14 mouse cellular contexts compared by ENCODE assay signal in genomic region chr3:30510646-30511045, GRCm38 (mm10). TPM values are rescaled to one million over a fixed set of nuclear protein-coding genes. Genes with fewer than 3 reads are reported as not detected.
DNase-seq lines count a peak whose midpoint lies in the region; ATAC-seq and TF ChIP-seq lines count a peak whose summit lies in the region.
"Had no signal": no experiment of that assay in that cellular context is flagged by ENCODE, and none has a peak within 500 bp of the region (broad histone marks: within the 10 kb centered on the region; RNA-seq: fewer than 3 reads in every experiment).

No protein-coding gene starts in this region.

- TF ChIP-seq POLR2A in embryonic fibroblast, embryonic 13.5 days (IDR thresholded peaks at IDR 0.05; ENCODE audit: low read depth, low read length): no peak

- H3K9ac ChIP-seq in heart, embryonic 13.5 days: no peak overlapping the region
- H3K9ac ChIP-seq in lung, embryonic 16.5 days (ENCODE audit: low read length): peak overlapping the region; percentile 88; the same call in 1 of the 2 replicates
- H3K9ac ChIP-seq in neural tube, embryonic 12.5 days: no peak overlapping the region
- H3K9ac ChIP-seq: liver, postnatal 0 days had no signal

- H3K4me2 ChIP-seq in heart, embryonic 13.5 days: peak overlapping the region; percentile 91
- H3K4me2 ChIP-seq in lung, embryonic 16.5 days (ENCODE audit: low read depth, low read length): peak overlapping the region; percentile 77
- H3K4me2 ChIP-seq in neural tube, embryonic 12.5 days (replicated peaks): 0 out of 2 replicates have a peak overlapping the region, but pooled peaks have one; percentile 89

- H3K27me3 ChIP-seq in heart, embryonic 13.5 days (replicated peaks): peaks cover 71% of the 10 kb centered on the region
- H3K27me3 ChIP-seq in lung, embryonic 16.5 days (ENCODE audit: control insufficient read depth, insufficient read depth, low read depth, low read length): peaks cover 8% of the 10 kb centered on the region
- H3K27me3 ChIP-seq in neural tube, embryonic 12.5 days (replicated peaks): peaks cover 70% of the 10 kb centered on the region

- 17% methylated on average over 8 of the region's 8 CpGs for WGBS in heart, embryonic 13.5 days
- 30% methylated on average over 8 of the region's 8 CpGs for WGBS in lung, embryonic 16.5 days
- WGBS in neural tube, embryonic 12.5 days: 2% methylated on average over 8 of the region's 8 CpGs

- intact Hi-C loops in heart, postnatal 25 days (cut with DNase I): loop anchor here (5.0 kb wide), 1 partner anchor 513 kb away; no protein-coding TSS in a partner anchor

- H3K27ac ChIP-seq in heart, embryonic 13.5 days (replicated peaks): no peak overlapping the region
- H3K27ac ChIP-seq in lung, embryonic 16.5 days (ENCODE audit: low read length): peak overlapping the region; percentile 98
- peak overlapping the region; percentile 66; the same call in 1 of the 2 replicates for H3K27ac ChIP-seq in embryonic fibroblast, embryonic 13.5 days (ENCODE audit: insufficient read depth, low read length)
- H3K27ac ChIP-seq in neural tube, embryonic 12.5 days: no peak overlapping the region

- no peak for TF ChIP-seq CTCF in embryonic fibroblast, embryonic 13.5 days (IDR thresholded peaks at IDR 0.05; ENCODE audit: borderline replicate concordance, insufficient read depth, low read length)

- no peaks in the 10 kb centered on the region for H3K36me3 ChIP-seq in heart, embryonic 13.5 days
- H3K36me3 ChIP-seq in lung, embryonic 16.5 days (ENCODE audit: control insufficient read depth, insufficient read depth, low read length): no peaks in the 10 kb centered on the region
- no peaks in the 10 kb centered on the region for H3K36me3 ChIP-seq in neural tube, embryonic 12.5 days

- no peak for DNase-seq in heart, postnatal 25 days (ENCODE audit: low spot score)
- DNase-seq in lung, postnatal 25 days (ENCODE audit: low spot score): no peak
- DNase-seq in right cerebral cortex, adult 2 months (ENCODE audit: low spot score in 2 of 2): no peak
- DNase-seq in thymus, postnatal 4 days: no peak
- DNase-seq: adrenal gland, postnatal 36 days; gastrocnemius, postnatal 25 days; liver, postnatal 0 days; right cerebral cortex, adult 18-20 months had no signal

- H3K4me3 ChIP-seq in heart, embryonic 13.5 days: no peak overlapping the region
- H3K4me3 ChIP-seq in lung, embryonic 16.5 days (ENCODE audit: low read length): peak overlapping the region; percentile 75
- H3K4me3 ChIP-seq in embryonic fibroblast, embryonic 13.5 days (ENCODE audit: insufficient read depth, low read length): no peak overlapping the region
- H3K4me3 ChIP-seq in neural tube, embryonic 12.5 days: no peak overlapping the region
- H3K4me3 ChIP-seq: erythroblast, embryonic 14.5 days had no signal

- no peaks in the 10 kb centered on the region for H3K9me3 ChIP-seq in heart, embryonic 13.5 days
- H3K9me3 ChIP-seq in lung, embryonic 16.5 days (ENCODE audit: control insufficient read depth, low read length): no peaks in the 10 kb centered on the region
- H3K9me3 ChIP-seq in neural tube, embryonic 12.5 days: no peaks in the 10 kb centered on the region

- no peak for ATAC-seq in heart, embryonic 13.5 days (ENCODE audit: extremely low read depth, insufficient number of reproducible peaks, low FRiP score, low TSS enrichment)
- ATAC-seq in lung, embryonic 16.5 days (ENCODE audit: low read depth): no peak
- ATAC-seq in neural tube, embryonic 12.5 days (ENCODE audit: low FRiP score, low read depth): no peak
- ATAC-seq: CD4-positive, CD25-positive, alpha-beta regulatory T cell, adult 4 months; liver, postnatal 0 days had no signal

- H3K4me1 ChIP-seq in heart, embryonic 13.5 days: peaks cover 46% of the 10 kb centered on the region
- H3K4me1 ChIP-seq in lung, embryonic 16.5 days (replicated peaks; ENCODE audit: control insufficient read depth, insufficient read depth, low read length): peaks cover 11% of the 10 kb centered on the region; the same call in 1 of the 2 replicates
- H3K4me1 ChIP-seq in embryonic fibroblast, embryonic 13.5 days (ENCODE audit: control insufficient read depth, insufficient read depth, low read length): peaks cover 4% of the 10 kb centered on the region; the same call in 1 of the 2 replicates
- H3K4me1 ChIP-seq in neural tube, embryonic 12.5 days: peaks cover 45% of the 10 kb centered on the region

RNA-seq across cellular contexts. Expression of gene Mecom, which starts 37.2 kb away (rescaled TPM):
- polyA plus RNA-seq in heart, embryonic 13.5 days (2015; fragmentation: Nextera tagmentation; extraction: Ambion mirVana): 21.0 and 22.4 TPM in 2 replicates
- 10 to 100 TPM; 18.6 to 21.2 TPM for total RNA-seq in heart, postnatal 25 days (2021)
- 69.5 and 73.4 TPM in 2 replicates for polyA plus RNA-seq in lung, embryonic 16.5 days (2015; fragmentation: Nextera tagmentation; extraction: Ambion mirVana)
- 59.6 and 74.4 TPM in 2 replicates for polyA plus RNA-seq in embryonic fibroblast, embryonic 13.5 days (2011; ENCODE audit: insufficient read length, low read depth, missing spikeins)
- 16.1 and 18.4 TPM in 2 replicates for polyA plus RNA-seq in neural tube, embryonic 12.5 days (2016; fragmentation: Nextera tagmentation; extraction: Ambion mirVana)

Comparison
In these comparisons a context has a peak if more than half of its experiments do, and no peak if none do; other contexts are left out.
1. H3K27ac ChIP-seq: peak in lung, embryonic 16.5 days (single experiment) and embryonic fibroblast, embryonic 13.5 days (single experiment); none in heart, embryonic 13.5 days (single experiment) and neural tube, embryonic 12.5 days (single experiment).
2. Peak in every context shown above with its lines, with median percentiles within 50 percentile points of each other: H3K4me2 ChIP-seq.